17 mouse cellular contexts compared by ENCODE assay signal in the genomic region with DNA sequence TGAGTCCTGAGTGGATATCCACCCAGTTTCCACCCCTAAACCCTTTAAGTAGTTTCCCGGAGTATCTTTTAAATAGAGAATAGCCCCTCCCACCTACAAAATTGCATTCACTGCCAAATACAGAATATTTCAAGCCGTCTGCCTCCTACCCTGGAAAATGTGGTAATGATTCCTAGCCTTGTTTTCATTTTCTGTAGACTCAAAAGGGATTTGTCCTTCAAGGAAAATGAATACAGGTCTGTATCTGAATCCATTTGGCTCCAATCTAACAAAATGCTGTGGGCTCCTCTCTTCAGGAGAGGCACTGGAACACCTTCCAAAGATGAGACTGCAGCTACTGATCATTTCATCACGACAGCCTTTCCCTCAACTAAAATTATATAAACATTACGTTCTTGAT.
"Had no signal": no experiment of that assay in that cellular context is flagged by ENCODE, and none has a peak within 500 bp of the region (broad histone marks: within the 10 kb centered on the region; RNA-seq: fewer than 3 reads in every experiment).

No protein-coding gene starts in this region.

- H3K27ac ChIP-seq: lung, embryonic 15.5 days; macrophage; midbrain, embryonic 13.5 days; midbrain, embryonic 15.5 days; neural tube, embryonic 12.5 days; stomach, embryonic 15.5 days; stomach, postnatal 0 days had no signal

- H3K4me1 ChIP-seq: lung, embryonic 15.5 days; megakaryocyte, embryonic 14.5 days; neural tube, embryonic 12.5 days; stomach, embryonic 15.5 days had no signal

- DNase-seq: liver, postnatal 0 days; lung, adult 2 months; lung, postnatal 14 days; lung, postnatal 36 days; right cerebral cortex, postnatal 14 days; thymus, adult 18-20 months; thymus, postnatal 14 days; thymus, postnatal 36 days had no signal

- H3K27me3 ChIP-seq: lung, embryonic 15.5 days; megakaryocyte, embryonic 14.5 days; midbrain, embryonic 13.5 days; midbrain, embryonic 15.5 days; neural tube, embryonic 12.5 days; stomach, embryonic 15.5 days had no signal

- H3K9me3 ChIP-seq: lung, embryonic 15.5 days; megakaryocyte, embryonic 14.5 days; midbrain, embryonic 13.5 days; midbrain, embryonic 15.5 days; neural tube, embryonic 12.5 days; stomach, embryonic 15.5 days had no signal

- H3K36me3 ChIP-seq: lung, embryonic 15.5 days; stomach, embryonic 15.5 days had no signal

- H3K4me2 ChIP-seq: lung, embryonic 15.5 days; midbrain, embryonic 13.5 days; midbrain, embryonic 15.5 days; neural tube, embryonic 12.5 days; stomach, embryonic 15.5 days had no signal

- ATAC-seq: liver, postnatal 0 days; lung, postnatal 0 days; midbrain, embryonic 13.5 days; midbrain, embryonic 15.5 days had no signal

- H3K9ac ChIP-seq: liver, postnatal 0 days; lung, embryonic 15.5 days; midbrain, embryonic 13.5 days; midbrain, embryonic 15.5 days; neural tube, embryonic 12.5 days; stomach, embryonic 15.5 days had no signal

- H3K4me3 ChIP-seq: lung, embryonic 15.5 days; megakaryocyte, embryonic 14.5 days; midbrain, embryonic 13.5 days; midbrain, embryonic 15.5 days; neural tube, embryonic 12.5 days; stomach, embryonic 15.5 days had no signal
